Mouse (Mus musculus) lung, postnatal 0 days (tissue): ENCODE results near the gene Dnah11. TPM values are rescaled to one million over a fixed set of nuclear protein-coding genes. Genes with fewer than 3 reads are reported as not detected.

Experiments used
- ATAC-seq: fragments of 200-750 bp; cut with Nextera tagmentation; 2 replicates; pipeline ENCODE4 v1.8.0; 2017; ENCODE audit warnings: moderate library complexity
- DNase-seq: peaks from one replicate; pipeline ENCODE4 v3.0.0-alpha.2; 2016; ENCODE audit warnings: low spot score
- H3K27ac ChIP-seq: fragments of 300-500 bp; sonication (generic); 2 replicates; pipeline ENCODE4 v1.5.1; 2014; ENCODE audit warnings: antibody characterized with exemption, mild to moderate bottlenecking, low read length, mixed read lengths
- H3K27me3 ChIP-seq: fragments of 300-500 bp; sonication (generic); replicated peaks from 2 replicates; pipeline ENCODE4 v1.6.1; 2014; ENCODE audit warnings: low read length, mixed read lengths; ENCODE audit not compliant: insufficient read depth
- H3K36me3 ChIP-seq: fragments of 300-500 bp; sonication (generic); 2 replicates; pipeline ENCODE4 v1.6.1; 2014; ENCODE audit warnings: low read length, mixed read lengths; ENCODE audit not compliant: insufficient read depth
- H3K4me1 ChIP-seq: fragments of 300-500 bp; sonication (generic); 2 replicates; pipeline ENCODE4 v1.6.1; 2014; ENCODE audit warnings: antibody characterized with exemption, low read depth, low read length, mixed read lengths; ENCODE audit not compliant: insufficient read depth
- H3K4me2 ChIP-seq: fragments of 300-500 bp; sonication (generic); replicated peaks from 2 replicates; pipeline ENCODE4 v1.6.1; 2014; ENCODE audit warnings: low read depth, mild to moderate bottlenecking, low read length, moderate library complexity, mixed read lengths
- H3K4me3 ChIP-seq: fragments of 300-500 bp; sonication (generic); 2 replicates; pipeline ENCODE4 v1.5.1; 2014; ENCODE audit warnings: low read depth, low read length
- H3K9ac ChIP-seq: fragments of 300-500 bp; sonication (generic); replicated peaks from 2 replicates; pipeline ENCODE4 v1.6.1; 2014; ENCODE audit warnings: low read depth, mild to moderate bottlenecking
- H3K9me3 ChIP-seq: fragments of 300-500 bp; sonication (generic); 2 replicates; pipeline ENCODE4 v1.6.1; 2016; ENCODE audit warnings: low read length, mixed read lengths
- CTCF ChIP-seq: IDR thresholded peaks from 2 replicates; pipeline ENCODE4 v1.5.1; 2016; ENCODE audit warnings: antibody characterized with exemption, mild to moderate bottlenecking
- EP300 ChIP-seq: IDR thresholded peaks from 2 replicates; pipeline ENCODE4 v1.6.1; 2016; ENCODE audit warnings: antibody characterized with exemption, mild to moderate bottlenecking, control low read depth
- WGBS: fragments of 180-500 bp; shearing (Covaris S2); extraction: QIAGEN DNeasy Blood & Tissue Kit; methylation state at CpG from one replicate; pipeline ENCODE4 v1.1.7; 2014; 5-methylcytosine and 5-hydroxymethylcytosine counted together
- polyA plus RNA-seq: library from polyadenylated mRNA; unstranded; fragments of >200 nt; fragmentation: Nextera tagmentation; extraction: Ambion mirVana; gene quantifications from 2 replicates; pipeline ENCODE4 v1.2.1, GENCODE M21; 2015

Gene Dnah11
- polyA plus RNA-seq, 1 experiment from 2014 or later, result 0.51 TPM

DNA sequence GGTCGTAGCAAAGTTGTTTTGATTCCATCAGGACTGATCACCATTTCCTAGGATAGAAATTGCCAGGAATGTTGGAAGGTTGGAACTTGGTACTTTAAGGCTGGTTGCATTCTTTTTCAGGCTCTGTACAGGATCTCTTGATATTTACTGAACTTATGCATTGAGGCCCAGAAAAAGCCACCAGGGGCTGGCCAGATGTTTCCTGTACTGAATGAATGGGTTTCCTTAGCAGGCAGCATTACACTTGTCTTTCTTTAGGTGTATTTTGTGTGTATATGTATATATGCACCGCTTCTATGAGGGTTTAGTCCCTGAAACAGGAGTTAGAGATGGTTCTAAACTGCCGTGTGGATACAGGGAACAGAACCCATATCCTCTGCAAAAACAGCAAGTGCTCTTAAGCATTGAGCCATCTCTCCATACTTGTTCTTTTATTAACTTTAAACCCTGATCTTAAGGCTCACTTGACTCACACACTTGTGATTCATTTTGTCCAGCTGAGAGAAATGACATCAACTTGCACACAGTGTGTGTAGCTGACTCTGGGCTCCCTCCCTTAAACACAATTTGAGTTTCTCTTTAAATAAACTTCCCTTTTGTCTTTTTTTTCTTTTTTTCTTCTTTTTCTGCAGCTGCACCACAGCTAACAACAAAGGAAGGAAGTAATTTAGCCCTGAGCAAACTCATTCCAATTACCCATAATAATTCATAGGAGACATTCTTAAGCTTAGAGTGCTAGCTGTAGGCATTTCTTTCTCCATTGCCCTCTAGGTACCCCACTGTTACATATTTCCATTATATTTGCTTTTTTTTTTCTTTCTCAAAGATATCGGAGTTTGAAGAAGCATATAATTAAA lies 330.9 kb downstream of the Dnah11 start:
- no peak overlapping the region for H3K27ac ChIP-seq
- H3K36me3 ChIP-seq, result no peaks in the 10 kb centered on the region
- WGBS, result 69% methylated on average over 4 of the region's 4 CpGs

DNA sequence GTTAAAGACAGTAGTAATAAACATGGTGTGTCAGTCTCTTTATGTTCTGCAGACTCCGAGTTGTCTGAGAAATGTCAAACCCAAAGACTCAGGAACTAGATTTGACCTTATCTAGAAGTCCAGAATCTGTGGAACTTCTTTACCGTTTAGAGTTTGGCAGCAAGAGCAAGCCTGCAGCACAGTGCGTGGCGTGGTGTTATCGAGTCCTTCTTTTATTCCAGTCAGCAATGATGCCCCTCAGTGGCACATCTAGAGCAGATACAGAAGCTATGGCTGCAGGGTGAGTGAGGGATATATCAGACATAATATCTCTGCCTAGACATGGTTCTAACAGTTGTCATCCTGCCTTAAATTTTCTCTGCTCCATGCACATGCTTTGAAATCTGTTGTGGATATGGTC lies 336.2 kb downstream of the Dnah11 start:
- H3K4me2 ChIP-seq, result no peak overlapping the region

More for the DNA sequence above, 330.9 kb downstream of the Dnah11 start:
- Histone ChIP-seq H3K4me3 (no peak overlapping the region), H3K27me3 (no peaks in the 10 kb centered on the region), H3K9ac (no peak overlapping the region), H3K4me2 (no peak overlapping the region), H3K4me1 (no peaks in the 10 kb centered on the region), H3K9me3 (no peaks in the 10 kb centered on the region)
- DNase-seq (no peak), ATAC-seq (no peak)
- no peak for TF ChIP-seq CTCF

GRCm38 (mm10) chr12:117861249-117861648 lies 337.6 kb downstream of the Dnah11 start:
- Histone ChIP-seq H3K4me1 (no peaks in the 10 kb centered on the region), H3K9me3 (no peaks in the 10 kb centered on the region), H3K4me3 (no peak overlapping the region), H3K4me2 (no peak overlapping the region), H3K27me3 (no peaks in the 10 kb centered on the region), H3K27ac (no peak overlapping the region), H3K36me3 (no peaks in the 10 kb centered on the region), H3K9ac (no peak overlapping the region)
- no peak for DNase-seq
- 63% methylated on average over 3 of the region's 3 CpGs for WGBS
- ATAC-seq, result no peak
- TF ChIP-seq EP300 (no peak), CTCF (no peak)

More for the DNA sequence above, 336.2 kb downstream of the Dnah11 start:
- Histone ChIP-seq H3K4me3 (no peak overlapping the region), H3K9ac (no peak overlapping the region), H3K27ac (no peak overlapping the region), H3K36me3 (no peaks in the 10 kb centered on the region), H3K9me3 (no peaks in the 10 kb centered on the region), H3K27me3 (no peaks in the 10 kb centered on the region), H3K4me1 (no peaks in the 10 kb centered on the region)
- no peak for TF ChIP-seq EP300
- DNase-seq (no peak), ATAC-seq (no peak)
- WGBS, result 72% methylated on average over 5 of the region's 5 CpGs

GRCm38 (mm10) chr12:117860840-117861239 lies 338.0 kb downstream of the Dnah11 start:
- Histone ChIP-seq H3K4me3 (no peak overlapping the region), H3K9me3 (no peaks in the 10 kb centered on the region), H3K27ac (no peak overlapping the region), H3K4me2 (no peak overlapping the region), H3K9ac (no peak overlapping the region), H3K4me1 (no peaks in the 10 kb centered on the region), H3K27me3 (no peaks in the 10 kb centered on the region), H3K36me3 (no peaks in the 10 kb centered on the region)
- no peak for DNase-seq
- 62% methylated on average over 7 of the region's 7 CpGs for WGBS
- TF ChIP-seq EP300 (no peak), CTCF (no peak)
- ATAC-seq, result no peak

- Histone ChIP-seq H3K4me2 (no peak overlapping the region), H3K4me3 (no peak overlapping the region), H3K9ac (no peak overlapping the region), H3K27me3 (no peaks in the 10 kb centered on the region), H3K36me3 (no peaks in the 10 kb centered on the region), H3K9me3 (no peaks in the 10 kb centered on the region), H3K4me1 (no peaks in the 10 kb centered on the region), H3K27ac (no peak overlapping the region)
- DNase-seq (no peak), ATAC-seq (no peak)
- 80% methylated on average over 6 of the region's 6 CpGs for WGBS
- no peak for TF ChIP-seq CTCF
- TF ChIP-seq EP300, result no peak
Measured at GRCm38 (mm10) chr12:117857884-117858283, 341.0 kb downstream of the Dnah11 start.

- DNase-seq, result no peak
- 51% methylated on average over 9 of the region's 9 CpGs for WGBS
- no peak for TF ChIP-seq EP300
- no peak for TF ChIP-seq CTCF
Measured at GRCm38 (mm10) chr12:117857023-117857422, 341.8 kb downstream of the Dnah11 start.

More at GRCm38 (mm10) chr12:117857023-117857422, 341.8 kb downstream of the Dnah11 start:
- no peak overlapping the region for H3K4me3 ChIP-seq
- no peaks in the 10 kb centered on the region for H3K9me3 ChIP-seq
- no peak overlapping the region for H3K27ac ChIP-seq
- H3K4me1 ChIP-seq, result no peaks in the 10 kb centered on the region
- ATAC-seq, result no peak
- no peaks in the 10 kb centered on the region for H3K36me3 ChIP-seq
- H3K9ac ChIP-seq, result no peak overlapping the region
- H3K27me3 ChIP-seq, result no peaks in the 10 kb centered on the region
- no peak overlapping the region for H3K4me2 ChIP-seq
